Mouse (Mus musculus): ENCODE results near the gene Gpc4. TPM values are rescaled to one million over a fixed set of nuclear protein-coding genes. Genes with fewer than 3 reads are reported as not detected.

Gene Gpc4
- total and polyA plus RNA-seq, 3 experiments, result 5.1 to 9.4 TPM; not detected in 1

- TF ChIP-seq ELF1 (IDR thresholded peaks at IDR 0.05; ENCODE audit: low read depth, low read length), result no peak
- TF ChIP-seq MYC (IDR thresholded peaks at IDR 0.05; ENCODE audit: low read depth, low read length), result no peak
- TF ChIP-seq NRF1 (IDR thresholded peaks at IDR 0.05; ENCODE audit: insufficient read depth, low read depth, low read length, poor library complexity, severe bottlenecking), result no peak
- TF ChIP-seq GATA1 (IDR thresholded peaks at IDR 0.05; ENCODE audit: low read depth, low read length), result peak; percentile 73
- TF ChIP-seq CTCF (IDR thresholded peaks at IDR 0.05 in 2 of 3, conservative IDR thresholded peaks at IDR 0.05 in 1 of 3; ENCODE audit: control insufficient read depth in 1 of 3, insufficient read depth in 1 of 3, low read depth in 2 of 3, low read length in 3 of 3, poor library complexity in 1 of 3, severe bottlenecking in 1 of 3), result no peak
- 0 out of 2 replicates have a peak, but pooled peaks have one; percentile 32 for TF ChIP-seq CHD1 (IDR thresholded peaks at IDR 0.05; ENCODE audit: low read depth, low read length)
- TF ChIP-seq TAL1 (IDR thresholded peaks at IDR 0.05; ENCODE audit: low read length), result peak; percentile 75
- no peak for TF ChIP-seq USF2 (IDR thresholded peaks at IDR 0.05; ENCODE audit: borderline replicate concordance in 1 of 2, insufficient read depth in 1 of 2, low read depth in 1 of 2, low read length in 2 of 2)
Observed at GRCm38 (mm10) chrX:52151100-52151499, 14.0 kb downstream of the Gpc4 start (continued).

- Histone ChIP-seq H3K36me3 (ENCODE audit: control insufficient read depth in 1 of 2, insufficient read depth in 2 of 2, low read length in 2 of 2) (peaks cover 0 to 5% of the 10 kb centered on the region in 2 experiments; a peak in 2 of 4 replicates), H3K4me3 (ENCODE audit: control insufficient read depth in 1 of 2, insufficient read depth in 1 of 2, low read depth in 2 of 2, low read length in 2 of 2) (peak overlapping the region in 1 of 2 experiments; percentile 32; a peak in 1 of 4 replicates), H3K9ac (ENCODE audit: control insufficient read depth, low read depth, low read length, poor library complexity, severe bottlenecking) (no peak overlapping the region), H3K27me3 (ENCODE audit: control insufficient read depth in 1 of 2, insufficient read depth in 2 of 2, low read length in 2 of 2) (no peaks in the 10 kb centered on the region), H3K27ac (ENCODE audit: control insufficient read depth, low read depth, low read length) (peak overlapping the region; percentile 28; the same call in 1 of the 2 replicates), H3K9me3 (replicated peaks; ENCODE audit: insufficient read depth, low read length) (no peaks in the 10 kb centered on the region), H3K79me2 (ENCODE audit: control insufficient read depth, insufficient read depth, low read length, poor library complexity) (no peaks in the 10 kb centered on the region; the same call in 1 of the 2 replicates), H3K4me1 (ENCODE audit: control insufficient read depth in 1 of 2, insufficient read depth in 2 of 2, low read length in 2 of 2) (0 out of 4 replicates have a peak, but pooled peaks cover 0 to 2% of the 10 kb centered on the region in 2 experiments)
- TF ChIP-seq ETS1 (IDR thresholded peaks at IDR 0.05; ENCODE audit: low read depth, low read length) (0 out of 2 replicates have a peak, but pooled peaks have one; percentile 36), EP300 (IDR thresholded peaks at IDR 0.05; ENCODE audit: low read depth in 1 of 2, low read length in 2 of 2) (peak in 1 of 2 experiments; percentile 36; a peak in 1 of 4 replicates), MAX (IDR thresholded peaks at IDR 0.05; ENCODE audit: low read length) (no peak), TAL1 (IDR thresholded peaks at IDR 0.05; ENCODE audit: low read length) (0 out of 2 replicates have a peak, but pooled peaks have one; percentile 9), ZKSCAN1 (IDR thresholded peaks at IDR 0.05; ENCODE audit: low read depth, low read length) (no peak)
- DNase-seq (ENCODE audit: low read depth, low spot score), result peak; percentile 41
Observed at GRCm38 (mm10) chrX:52145563-52145962, 19.5 kb downstream of the Gpc4 start.

- Histone ChIP-seq H3K9ac (ENCODE audit: control insufficient read depth, low read depth, low read length, poor library complexity, severe bottlenecking) (no peak overlapping the region), H3K36me3 (ENCODE audit: control insufficient read depth in 1 of 2, insufficient read depth in 2 of 2, low read length in 2 of 2) (0 out of 4 replicates have a peak, but pooled peaks cover 0 to 2% of the 10 kb centered on the region in 2 experiments), H3K27me3 (ENCODE audit: control insufficient read depth in 1 of 2, insufficient read depth in 2 of 2, low read length in 2 of 2) (no peaks in the 10 kb centered on the region), H3K4me1 (ENCODE audit: control insufficient read depth in 1 of 2, insufficient read depth in 2 of 2, low read length in 2 of 2) (0 out of 4 replicates have a peak, but pooled peaks cover 0 to 2% of the 10 kb centered on the region in 2 experiments), H3K79me2 (ENCODE audit: control insufficient read depth, insufficient read depth, low read length, poor library complexity) (no peaks in the 10 kb centered on the region; the same call in 1 of the 2 replicates), H3K4me3 (ENCODE audit: control insufficient read depth in 1 of 2, insufficient read depth in 1 of 2, low read depth in 2 of 2, low read length in 2 of 2) (no peak overlapping the region), H3K27ac (ENCODE audit: control insufficient read depth, low read depth, low read length) (no peak overlapping the region), H3K9me3 (replicated peaks; ENCODE audit: insufficient read depth, low read length) (no peaks in the 10 kb centered on the region)
- no peak for TF ChIP-seq MYC (IDR thresholded peaks at IDR 0.05; ENCODE audit: low read depth, low read length)
- DNase-seq (ENCODE audit: low read depth, low spot score), result no peak
Observed at GRCm38 (mm10) chrX:52144491-52144890, 20.6 kb downstream of the Gpc4 start.

Measured in MEL (cell line).